Mouse (Mus musculus) c-Kit-positive CD71-positive TER-119-positive erythroid progenitor cells, embryonic 14.5 days (primary cell): Measurements from ENCODE around the gene Gm5089.
"Not testable (repeated sequence)": the region's sequence is repeated elsewhere in the genome, so short reads cannot be mapped to it uniquely, and the experiment has no call there.

Source experiments
- DNase-seq: peaks from one replicate; pipeline ENCODE4 v3.0.0-alpha.2; 2013; ENCODE audit warnings: low spot score

Gene Gm5089

GRCm38 (mm10) chr14:122463734-122464341, 12.9 kb upstream of the Gm5089 start:
- not testable (repeated sequence) for DNase-seq

- no peak for DNase-seq
Observed at GRCm38 (mm10) chr14:122463080-122463691, 12.3 kb upstream of the Gm5089 start.

GRCm38 (mm10) chr14:122462689-122463079, 11.8 kb upstream of the Gm5089 start:
- no peak for DNase-seq

GRCm38 (mm10) chr14:122461966-122462365, 11.1 kb upstream of the Gm5089 start:
- DNase-seq = no peak

- no peak for DNase-seq
Observed at GRCm38 (mm10) chr14:122461500-122461899, 10.6 kb upstream of the Gm5089 start.

GRCm38 (mm10) chr14:122460226-122460625, 9.3 kb upstream of the Gm5089 start:
- DNase-seq = no peak

GRCm38 (mm10) chr14:122459776-122460175, 8.9 kb upstream of the Gm5089 start:
- no peak for DNase-seq

- DNase-seq = not testable (repeated sequence)
Observed at GRCm38 (mm10) chr14:122459332-122459731, 8.4 kb upstream of the Gm5089 start.

GRCm38 (mm10) chr14:122455562-122455958, 4.6 kb upstream of the Gm5089 start:
- no peak for DNase-seq

- DNase-seq = no peak
Observed at GRCm38 (mm10) chr14:122454901-122455561, 4.1 kb upstream of the Gm5089 start.

GRCm38 (mm10) chr14:122453996-122454738, 3.3 kb upstream of the Gm5089 start:
- no peak for DNase-seq

- no peak for DNase-seq
Observed at GRCm38 (mm10) chr14:122453388-122453995, 2.6 kb upstream of the Gm5089 start.

GRCm38 (mm10) chr14:122452701-122453387, 1.9 kb upstream of the Gm5089 start:
- no peak for DNase-seq

GRCm38 (mm10) chr14:122451551-122452145, 733 bp upstream of the Gm5089 start:
- DNase-seq = no peak

- DNase-seq = no peak
Observed at GRCm38 (mm10) chr14:122449601-122450495, 1.1 kb downstream of the Gm5089 start.

- no peak for DNase-seq
Observed at GRCm38 (mm10) chr14:122436850-122437249, 14.1 kb downstream of the Gm5089 start.

- DNase-seq = no peak
Observed at GRCm38 (mm10) chr14:122434039-122434438, 16.9 kb downstream of the Gm5089 start.

- DNase-seq = no peak
Observed at GRCm38 (mm10) chr14:122432558-122432957, 18.4 kb downstream of the Gm5089 start.

- no peak for DNase-seq
Observed at GRCm38 (mm10) chr14:122427654-122428053, 23.3 kb downstream of the Gm5089 start.

GRCm38 (mm10) chr14:122427204-122427560, 23.7 kb downstream of the Gm5089 start:
- no peak for DNase-seq
